Mouse (Mus musculus): ENCODE data around the gene Mtmr10. TPM values are rescaled to one million over a fixed set of nuclear protein-coding genes. Genes with fewer than 3 reads are reported as not detected.
A peak's percentile ranks its signal among the peaks of the same experiment; 100 is the strongest.

Mtmr10 gene
- polyA plus RNA-seq (2011; ENCODE audit: insufficient read depth, insufficient read length, low read depth, missing spikeins): 15.2 and 15.5 TPM in 2 replicates

DNA sequence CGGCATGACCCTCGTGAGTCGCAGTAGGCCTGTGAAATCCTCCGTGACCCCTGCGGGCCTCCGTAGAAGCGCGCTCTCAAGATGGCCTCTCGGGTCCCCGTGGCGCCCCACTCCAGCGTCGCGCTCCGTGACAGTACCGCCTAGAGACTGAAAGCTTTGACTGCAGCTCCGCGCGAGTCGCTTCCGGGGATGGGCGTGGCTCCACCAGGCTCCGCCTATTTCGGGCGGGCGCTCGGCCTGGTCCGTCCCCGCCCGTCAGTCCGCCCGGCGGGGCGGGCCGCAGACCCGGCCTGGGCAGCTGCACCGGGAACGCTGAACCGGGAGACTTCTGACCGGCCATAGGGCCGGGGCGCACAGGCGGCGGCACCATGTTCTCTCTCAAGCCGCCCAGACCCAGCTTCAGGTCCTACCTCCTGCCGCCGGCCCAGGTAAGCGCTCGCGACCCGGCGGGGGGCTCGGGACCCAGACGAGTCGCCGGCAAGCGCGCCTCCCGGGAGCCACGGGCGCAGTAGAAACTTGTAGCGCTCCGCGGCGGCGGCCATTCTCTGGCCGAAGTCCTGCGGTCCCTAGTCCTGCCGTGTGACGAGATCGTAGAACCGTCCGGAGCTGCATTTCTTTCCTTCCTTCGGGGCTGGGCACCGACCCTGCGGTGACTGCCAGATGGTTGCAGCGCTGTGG lies at the start of gene Mtmr10:
Mtmr10 (plus strand) TSS at position 240 of the 678 bp plus-strand sequence.
- H3K9ac ChIP-seq (ENCODE audit: low read depth, poor library complexity, severe bottlenecking): peak within 1 kb of the TSS; percentile 63
- H3K27me3 ChIP-seq (ENCODE audit: control insufficient read depth, insufficient read depth, low read length, poor library complexity, severe bottlenecking): no peaks in the 10 kb centered on the region; the same call in 1 of the 2 replicates
- TF ChIP-seq POLR2A (IDR thresholded peaks at IDR 0.05; ENCODE audit: insufficient read depth, low read length) (peak; percentile 78), EP300 (IDR thresholded peaks at IDR 0.05; ENCODE audit: insufficient read depth, low read depth, low read length) (0 out of 2 replicates have a peak, but pooled peaks have one; percentile 12), CTCF (IDR thresholded peaks at IDR 0.05; ENCODE audit: low read depth, low read length) (no peak)
- H3K27ac ChIP-seq (ENCODE audit: insufficient read depth, low read length): no peak within 1 kb of the TSS
- H3K9me3 ChIP-seq (replicated peaks; ENCODE audit: control insufficient read depth, insufficient read depth, low read length, poor library complexity, severe bottlenecking): no peaks in the 10 kb centered on the region
- H3K4me1 ChIP-seq (ENCODE audit: control insufficient read depth, insufficient read depth, low read length): no peaks in the 10 kb centered on the region
- H3K4me3 ChIP-seq (ENCODE audit: low read depth, low read length): peak within 1 kb of the TSS; percentile 91
- H3K36me3 ChIP-seq (ENCODE audit: control insufficient read depth, insufficient read depth, low read length, poor library complexity, severe bottlenecking): no peaks in the 10 kb centered on the region

DNA sequence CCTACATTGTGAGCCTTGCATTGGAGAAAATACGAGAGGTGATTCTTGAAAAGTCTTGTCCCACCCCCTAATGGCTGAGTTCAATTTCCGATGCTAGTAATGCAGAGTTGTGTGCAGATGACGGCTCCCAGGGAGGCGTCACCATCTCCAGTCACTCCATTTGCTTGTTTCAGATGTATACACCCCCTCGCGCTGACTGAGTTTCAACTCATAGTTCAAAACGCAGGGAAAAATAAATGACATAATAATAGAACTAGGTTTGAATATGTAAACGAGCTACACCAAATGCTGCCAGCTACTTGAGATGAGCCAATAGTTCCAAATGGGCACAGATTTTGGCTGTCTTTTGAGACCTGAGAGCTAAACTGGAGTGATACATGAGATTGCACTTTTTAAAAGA lies 49.7 kb upstream of the Mtmr10 start:
- TF ChIP-seq CTCF (IDR thresholded peaks at IDR 0.05; ENCODE audit: low read depth, low read length): no peak
- no peak for TF ChIP-seq EP300 (IDR thresholded peaks at IDR 0.05; ENCODE audit: insufficient read depth, low read depth, low read length)
- TF ChIP-seq POLR2A (IDR thresholded peaks at IDR 0.05; ENCODE audit: insufficient read depth, low read length): no peak
- Histone ChIP-seq H3K4me1 (ENCODE audit: control insufficient read depth, insufficient read depth, low read length) (no peaks in the 10 kb centered on the region), H3K9me3 (replicated peaks; ENCODE audit: control insufficient read depth, insufficient read depth, low read length, poor library complexity, severe bottlenecking) (no peaks in the 10 kb centered on the region)

DNA sequence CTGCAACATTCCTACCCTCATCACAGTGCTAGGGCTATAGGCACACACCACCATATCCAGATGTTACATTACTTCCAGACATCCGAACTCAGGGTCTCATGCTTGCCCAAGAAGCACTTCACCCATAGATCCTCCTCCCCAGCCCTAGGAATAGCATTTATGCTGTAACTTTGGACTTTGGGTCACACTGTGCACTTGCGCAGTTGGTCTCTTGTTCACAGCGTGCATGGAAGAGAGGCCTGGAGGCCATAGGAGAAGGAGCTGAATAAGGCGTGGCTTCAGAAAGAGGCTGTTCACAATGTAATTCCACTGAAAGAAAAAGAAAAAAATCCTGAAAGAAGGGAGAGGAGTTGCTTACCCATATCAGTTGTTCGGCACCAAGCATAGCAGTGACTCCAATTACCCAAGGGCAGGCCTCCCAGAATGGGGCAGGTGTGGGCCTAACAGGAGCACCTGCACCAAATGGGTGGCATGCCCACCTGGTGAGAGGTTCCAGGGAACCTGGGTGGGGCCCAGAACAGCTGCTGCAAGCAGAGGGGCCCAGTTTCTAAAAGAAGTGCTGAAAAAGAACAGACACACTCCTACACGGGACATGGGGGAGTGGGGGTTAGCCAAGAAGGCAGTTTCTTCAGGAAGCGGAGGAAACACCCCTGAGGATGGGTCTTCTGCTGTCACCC lies 48.9 kb upstream of the Mtmr10 start:
- no peak overlapping the region for H3K9ac ChIP-seq (ENCODE audit: low read depth, poor library complexity, severe bottlenecking)
- H3K27ac ChIP-seq (ENCODE audit: insufficient read depth, low read length): no peak overlapping the region
- no peaks in the 10 kb centered on the region for H3K27me3 ChIP-seq (ENCODE audit: control insufficient read depth, insufficient read depth, low read length, poor library complexity, severe bottlenecking)
- no peak overlapping the region for H3K4me3 ChIP-seq (ENCODE audit: low read depth, low read length)
- no peaks in the 10 kb centered on the region for H3K36me3 ChIP-seq (ENCODE audit: control insufficient read depth, insufficient read depth, low read length, poor library complexity, severe bottlenecking)
- no peaks in the 10 kb centered on the region for H3K9me3 ChIP-seq (replicated peaks; ENCODE audit: control insufficient read depth, insufficient read depth, low read length, poor library complexity, severe bottlenecking)
- no peaks in the 10 kb centered on the region for H3K4me1 ChIP-seq (ENCODE audit: control insufficient read depth, insufficient read depth, low read length)
- no peak for TF ChIP-seq EP300 (IDR thresholded peaks at IDR 0.05; ENCODE audit: insufficient read depth, low read depth, low read length)
- no peak for TF ChIP-seq POLR2A (IDR thresholded peaks at IDR 0.05; ENCODE audit: insufficient read depth, low read length)
- TF ChIP-seq CTCF (IDR thresholded peaks at IDR 0.05; ENCODE audit: low read depth, low read length): no peak

More for the DNA sequence above, 49.7 kb upstream of the Mtmr10 start:
- H3K4me3 ChIP-seq (ENCODE audit: low read depth, low read length): no peak overlapping the region
- H3K27me3 ChIP-seq (ENCODE audit: control insufficient read depth, insufficient read depth, low read length, poor library complexity, severe bottlenecking): no peaks in the 10 kb centered on the region
- H3K27ac ChIP-seq (ENCODE audit: insufficient read depth, low read length): no peak overlapping the region
- no peaks in the 10 kb centered on the region for H3K36me3 ChIP-seq (ENCODE audit: control insufficient read depth, insufficient read depth, low read length, poor library complexity, severe bottlenecking)
- H3K9ac ChIP-seq (ENCODE audit: low read depth, poor library complexity, severe bottlenecking): no peak overlapping the region

- Histone ChIP-seq H3K27ac (ENCODE audit: insufficient read depth, low read length) (no peak overlapping the region), H3K4me3 (ENCODE audit: low read depth, low read length) (no peak overlapping the region), H3K9me3 (replicated peaks; ENCODE audit: control insufficient read depth, insufficient read depth, low read length, poor library complexity, severe bottlenecking) (no peaks in the 10 kb centered on the region), H3K27me3 (ENCODE audit: control insufficient read depth, insufficient read depth, low read length, poor library complexity, severe bottlenecking) (no peaks in the 10 kb centered on the region), H3K4me1 (ENCODE audit: control insufficient read depth, insufficient read depth, low read length) (no peaks in the 10 kb centered on the region), H3K36me3 (ENCODE audit: control insufficient read depth, insufficient read depth, low read length, poor library complexity, severe bottlenecking) (no peaks in the 10 kb centered on the region), H3K9ac (ENCODE audit: low read depth, poor library complexity, severe bottlenecking) (no peak overlapping the region)
- TF ChIP-seq POLR2A (IDR thresholded peaks at IDR 0.05; ENCODE audit: insufficient read depth, low read length) (no peak), CTCF (IDR thresholded peaks at IDR 0.05; ENCODE audit: low read depth, low read length) (no peak), EP300 (IDR thresholded peaks at IDR 0.05; ENCODE audit: insufficient read depth, low read depth, low read length) (no peak)
Measured at GRCm38 (mm10) chr7:64239138-64239805, 48.2 kb upstream of the Mtmr10 start.

DNA sequence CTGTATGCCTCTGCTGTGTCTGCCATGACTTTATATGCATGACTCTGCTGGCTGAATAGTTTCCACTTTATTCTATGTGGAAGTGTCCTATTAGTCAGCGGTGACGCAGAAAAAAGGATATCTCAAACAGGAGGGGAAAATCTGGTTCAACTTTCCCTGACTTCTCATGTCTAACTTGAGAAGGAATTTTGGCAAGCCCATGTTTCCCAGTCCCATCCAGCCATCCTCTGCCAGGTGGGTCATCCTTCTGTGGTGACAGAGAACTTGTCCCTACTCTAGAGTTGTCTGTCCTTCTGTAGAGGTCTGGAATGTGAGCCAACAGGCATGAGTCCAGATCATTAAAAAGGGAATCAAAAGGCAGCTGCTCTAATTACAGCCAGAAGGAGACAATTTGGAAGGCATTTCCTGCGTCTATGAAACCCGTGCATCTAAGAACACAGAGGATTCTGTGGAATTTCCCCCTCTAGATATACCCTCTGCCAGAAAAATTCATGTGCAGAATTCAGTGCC lies 47.6 kb upstream of the Mtmr10 start:
- Histone ChIP-seq H3K4me1 (ENCODE audit: control insufficient read depth, insufficient read depth, low read length) (no peaks in the 10 kb centered on the region), H3K9me3 (replicated peaks; ENCODE audit: control insufficient read depth, insufficient read depth, low read length, poor library complexity, severe bottlenecking) (no peaks in the 10 kb centered on the region), H3K27ac (ENCODE audit: insufficient read depth, low read length) (no peak overlapping the region), H3K36me3 (ENCODE audit: control insufficient read depth, insufficient read depth, low read length, poor library complexity, severe bottlenecking) (no peaks in the 10 kb centered on the region), H3K9ac (ENCODE audit: low read depth, poor library complexity, severe bottlenecking) (no peak overlapping the region), H3K4me3 (ENCODE audit: low read depth, low read length) (no peak overlapping the region), H3K27me3 (ENCODE audit: control insufficient read depth, insufficient read depth, low read length, poor library complexity, severe bottlenecking) (no peaks in the 10 kb centered on the region)
- TF ChIP-seq POLR2A (IDR thresholded peaks at IDR 0.05; ENCODE audit: insufficient read depth, low read length) (no peak), CTCF (IDR thresholded peaks at IDR 0.05; ENCODE audit: low read depth, low read length) (no peak), EP300 (IDR thresholded peaks at IDR 0.05; ENCODE audit: insufficient read depth, low read depth, low read length) (no peak)
